Mouse (Mus musculus): ENCODE measurements around the gene Gsto2.

Gene Gsto2

DNA sequence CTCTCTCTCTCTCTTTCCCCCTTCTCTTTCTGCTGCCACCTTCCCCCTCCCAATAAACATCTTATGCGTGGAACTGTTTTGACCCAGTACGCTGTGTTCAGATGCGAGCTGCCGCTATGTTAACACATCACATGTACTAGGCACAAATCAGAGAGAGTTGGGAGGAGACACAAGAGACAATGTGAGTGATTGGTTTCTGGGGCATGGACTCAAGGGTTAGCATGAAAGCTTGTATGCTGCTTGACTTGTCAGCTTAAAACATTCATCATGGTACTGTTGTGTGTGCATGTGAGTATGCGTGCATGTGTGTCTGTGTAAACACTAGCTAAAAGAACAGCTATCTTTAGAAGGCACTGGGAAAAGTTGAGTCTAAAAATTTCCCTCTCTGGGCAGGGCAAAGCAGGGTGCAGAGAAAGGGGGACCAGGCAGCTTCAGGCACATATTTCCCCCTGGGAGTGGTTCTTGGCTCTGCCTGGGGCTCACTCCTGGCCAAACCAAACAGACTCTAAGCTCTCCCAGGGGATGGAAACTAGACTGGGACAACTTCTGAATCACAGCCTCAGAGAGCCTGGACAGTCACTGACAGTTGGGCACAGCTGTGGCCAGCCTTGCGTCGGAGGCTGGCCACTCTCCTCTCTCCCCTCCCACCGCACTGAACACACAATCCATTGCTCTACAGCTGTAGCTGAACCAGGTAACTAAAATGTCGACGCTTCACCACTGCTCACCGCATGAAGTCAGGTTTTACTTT is 26.4 kb downstream of the Gsto2 start:
- DNase-seq (ENCODE audit: low spot score in 2 of 2), result no peak

DNA sequence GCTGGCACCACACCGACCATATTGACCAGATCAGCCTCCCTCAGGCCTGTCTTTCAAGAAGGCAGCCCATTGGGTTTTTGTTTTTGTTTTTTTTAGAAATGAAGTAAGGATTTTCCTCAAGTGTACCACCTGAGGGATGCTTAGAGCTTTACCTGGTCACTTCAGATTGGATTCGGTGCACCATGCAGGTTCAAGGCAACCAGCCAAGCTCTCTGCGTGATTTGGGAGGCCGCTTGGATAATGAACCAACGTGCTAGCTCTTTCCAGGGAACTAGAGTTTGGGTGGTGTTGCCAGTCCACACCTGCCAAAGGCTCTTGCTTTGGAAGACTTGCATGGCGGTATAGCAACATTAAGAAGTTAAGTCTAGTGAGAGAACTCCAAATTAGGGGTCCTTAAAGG is 27.8 kb downstream of the Gsto2 start:
- DNase-seq (ENCODE audit: low spot score in 2 of 2), result no peak

DNA sequence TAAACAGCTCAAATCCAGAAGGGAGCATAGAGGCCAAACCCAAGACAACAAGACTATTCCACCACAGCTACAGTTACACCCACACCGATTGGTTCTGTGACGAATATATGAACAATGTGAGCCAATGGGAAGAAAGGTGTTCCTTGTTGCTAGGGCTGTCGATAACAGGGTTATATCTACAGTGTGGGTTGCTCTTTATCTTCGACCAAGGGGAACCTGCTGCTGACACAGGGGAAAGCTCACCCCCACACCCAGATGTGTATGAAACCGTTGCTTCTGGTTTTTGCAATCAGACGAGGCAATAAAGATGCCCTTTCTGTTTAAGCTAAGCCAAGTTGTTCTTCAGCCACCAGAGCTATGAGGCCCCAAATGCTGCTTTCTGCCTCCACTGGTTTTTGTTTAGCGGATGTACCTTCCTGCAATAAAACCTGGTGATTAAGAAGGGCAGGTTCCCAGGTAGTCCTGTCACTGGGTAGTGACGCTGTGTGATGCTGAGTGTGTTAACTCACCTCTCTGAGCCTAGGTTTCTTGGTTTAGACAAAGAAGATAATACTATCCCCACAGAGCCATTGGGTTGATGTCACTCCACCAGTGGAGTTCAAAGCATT is 33.2 kb downstream of the Gsto2 start:
- no peak for DNase-seq (ENCODE audit: low spot score in 2 of 2)

- no peak for DNase-seq (ENCODE audit: low spot score in 2 of 2)
These were observed 34.7 kb downstream of the Gsto2 start for GRCm38 (mm10) chr19:47900012-47900411.

GRCm38 (mm10) chr19:47900558-47900957 is 35.2 kb downstream of the Gsto2 start:
- no peak for DNase-seq (ENCODE audit: low spot score in 2 of 2)

DNA sequence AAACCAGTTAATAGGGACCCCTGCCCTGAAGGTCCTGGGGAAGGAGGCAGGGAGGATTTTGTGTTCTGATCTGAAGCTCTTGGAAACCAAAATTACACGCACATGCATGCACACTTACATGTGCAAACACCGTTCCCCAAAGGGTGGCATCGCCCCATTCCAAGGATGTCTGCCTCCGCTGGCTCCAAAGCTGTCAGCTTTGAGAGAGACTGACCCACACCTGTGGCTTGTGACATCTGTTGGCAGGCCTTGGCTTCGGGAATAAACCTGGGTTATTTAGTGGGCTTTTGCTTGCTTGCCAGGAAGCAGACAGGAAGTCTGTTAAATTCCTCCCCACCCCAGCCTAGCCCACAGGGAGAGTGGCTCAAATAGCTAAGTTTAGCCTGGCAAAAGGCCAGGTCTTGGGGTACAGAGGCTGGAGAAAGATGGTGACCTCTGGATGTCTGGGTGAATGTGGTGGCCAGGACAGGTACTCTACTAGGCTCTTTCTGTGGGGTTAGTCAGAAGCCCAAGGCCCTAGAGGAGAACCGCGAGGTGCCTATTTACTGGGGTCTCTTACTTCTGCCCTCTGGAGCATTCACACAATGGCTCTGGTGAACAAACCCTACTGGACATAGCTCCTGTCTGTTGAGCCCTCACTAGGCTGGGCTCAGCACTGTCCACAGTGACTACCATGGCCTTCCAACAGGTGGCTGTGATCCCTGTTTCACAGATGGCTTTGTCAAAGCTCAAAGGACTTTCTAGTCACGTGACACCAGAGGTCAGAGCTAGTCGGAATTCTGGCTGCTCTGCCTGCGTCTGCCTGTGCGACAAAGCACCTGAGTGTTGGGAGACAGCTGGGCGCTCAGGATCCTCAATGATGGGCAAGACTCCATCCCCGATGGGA is 37.2 kb downstream of the Gsto2 start:
- DNase-seq (ENCODE audit: low spot score in 2 of 2), result no peak

GRCm38 (mm10) chr19:47903679-47904078 is 38.3 kb downstream of the Gsto2 start:
- no peak for DNase-seq (ENCODE audit: low spot score in 2 of 2)

- no peak for DNase-seq (ENCODE audit: low spot score in 2 of 2)
These were observed 39.7 kb downstream of the Gsto2 start for GRCm38 (mm10) chr19:47905081-47905480.

DNA sequence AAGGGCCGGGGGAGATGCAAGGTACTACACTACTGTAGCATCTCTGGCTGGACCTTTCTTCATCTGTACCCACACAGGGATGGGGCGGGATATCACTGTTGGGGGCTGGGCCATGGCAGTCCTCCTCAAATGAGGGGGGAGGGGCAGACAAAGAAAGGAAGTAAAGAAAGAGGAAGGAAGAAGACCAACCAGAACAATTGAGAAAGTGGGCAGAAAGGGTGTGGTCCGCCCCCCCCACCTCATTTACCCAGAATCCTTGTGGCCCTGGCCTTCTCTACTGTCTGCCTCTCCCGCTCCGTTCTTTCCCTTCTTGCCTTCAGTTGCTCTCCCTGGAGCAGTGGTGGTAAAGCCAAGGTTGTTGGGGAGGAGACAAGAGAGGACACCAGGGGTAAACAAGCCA is 40.3 kb downstream of the Gsto2 start:
- DNase-seq (ENCODE audit: low spot score in 2 of 2), result no peak

DNA sequence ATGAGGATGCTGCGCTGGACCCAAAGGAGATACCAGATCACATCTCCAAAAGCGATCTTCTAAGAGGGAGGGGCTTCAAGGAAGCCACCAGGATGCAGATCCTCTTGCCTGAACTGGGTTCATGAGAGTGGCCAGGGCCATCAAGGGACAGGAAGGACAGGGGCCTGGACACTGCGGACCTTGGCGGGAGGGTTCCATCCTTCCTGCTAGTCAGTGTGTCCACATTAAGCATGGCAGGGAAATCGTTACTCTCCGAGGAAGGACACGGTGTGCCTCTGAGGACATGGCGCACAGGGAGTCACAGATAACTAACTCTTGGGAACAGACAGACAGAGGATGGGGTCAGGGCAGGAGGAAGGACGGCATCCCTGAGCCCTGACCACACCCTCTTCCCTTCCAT is 42.3 kb downstream of the Gsto2 start:
- DNase-seq (ENCODE audit: low spot score in 2 of 2), result no peak

DNA sequence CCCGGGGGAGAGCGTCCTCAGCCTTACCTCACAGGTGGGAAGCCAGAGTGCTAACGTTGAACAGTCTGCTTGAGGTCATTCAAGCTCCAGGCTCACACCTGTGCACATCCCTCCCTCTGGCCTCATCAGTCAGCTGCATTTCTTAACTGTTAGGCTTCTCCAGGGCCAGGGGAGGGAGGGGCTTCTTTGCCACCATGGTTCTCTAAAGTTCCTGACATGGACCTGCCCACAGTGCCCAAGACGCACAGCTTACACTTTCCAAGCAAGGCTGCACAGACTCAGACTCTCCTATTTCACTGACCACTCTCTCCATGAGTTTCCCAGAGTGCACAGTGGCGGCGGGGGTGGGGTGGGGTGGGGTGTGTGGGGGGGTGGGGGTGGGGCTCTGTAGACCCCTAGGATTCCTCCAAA is 43.6 kb downstream of the Gsto2 start:
- no peak for DNase-seq (ENCODE audit: low spot score in 2 of 2)

GRCm38 (mm10) chr19:47909387-47910116 is 44.2 kb downstream of the Gsto2 start:
- DNase-seq (ENCODE audit: low spot score in 2 of 2), result no peak

- DNase-seq (ENCODE audit: low spot score in 2 of 2), result no peak
These were observed 44.8 kb downstream of the Gsto2 start for GRCm38 (mm10) chr19:47910117-47910618.

DNA sequence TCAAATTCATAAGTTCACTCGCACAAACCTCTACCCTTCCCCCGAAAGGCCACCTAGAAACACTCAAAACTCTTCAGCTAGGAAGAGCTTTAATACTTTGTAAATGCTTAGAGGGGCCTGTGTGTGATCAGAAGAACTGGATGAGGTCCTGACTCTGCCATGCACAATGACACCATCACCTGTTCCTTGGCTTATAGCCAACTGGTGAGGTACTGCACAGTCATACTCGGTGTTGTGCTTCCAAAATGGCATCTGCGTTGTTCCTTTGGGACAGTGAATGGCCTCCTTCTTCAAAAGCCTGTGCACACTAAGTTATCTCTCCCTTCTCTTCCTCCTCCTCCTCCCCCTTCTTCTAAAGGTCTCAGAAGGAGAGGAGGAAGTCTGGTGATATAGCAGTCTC is 45.4 kb downstream of the Gsto2 start:
- no peak for DNase-seq (ENCODE audit: low spot score in 2 of 2)

DNA sequence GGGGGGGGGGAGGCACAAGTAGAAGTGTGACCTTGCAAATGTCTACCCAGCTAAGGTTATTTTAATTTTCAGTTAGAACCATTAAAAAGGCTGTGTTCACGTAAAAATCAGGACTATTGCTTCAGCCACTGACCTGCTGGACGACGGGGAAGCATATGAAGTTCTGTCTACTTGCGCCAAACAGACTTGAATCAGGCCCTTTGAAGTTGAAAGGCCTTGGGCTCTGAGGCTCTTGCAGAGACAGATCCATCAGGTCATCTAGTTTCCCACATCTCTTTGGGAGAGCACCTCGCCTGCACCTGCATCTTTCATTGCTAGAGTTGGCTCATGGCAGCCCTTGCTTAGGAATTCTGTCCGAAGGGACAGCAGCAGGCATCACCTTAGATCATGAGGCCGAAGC is 48.0 kb downstream of the Gsto2 start:
- DNase-seq (ENCODE audit: low spot score in 2 of 2), result no peak

GRCm38 (mm10) chr19:47914191-47914590 is 48.9 kb downstream of the Gsto2 start:
- DNase-seq (ENCODE audit: low spot score in 2 of 2), result no peak

- DNase-seq (ENCODE audit: low spot score in 2 of 2), result no peak
These were observed 49.9 kb downstream of the Gsto2 start for GRCm38 (mm10) chr19:47915251-47915650.

DNA sequence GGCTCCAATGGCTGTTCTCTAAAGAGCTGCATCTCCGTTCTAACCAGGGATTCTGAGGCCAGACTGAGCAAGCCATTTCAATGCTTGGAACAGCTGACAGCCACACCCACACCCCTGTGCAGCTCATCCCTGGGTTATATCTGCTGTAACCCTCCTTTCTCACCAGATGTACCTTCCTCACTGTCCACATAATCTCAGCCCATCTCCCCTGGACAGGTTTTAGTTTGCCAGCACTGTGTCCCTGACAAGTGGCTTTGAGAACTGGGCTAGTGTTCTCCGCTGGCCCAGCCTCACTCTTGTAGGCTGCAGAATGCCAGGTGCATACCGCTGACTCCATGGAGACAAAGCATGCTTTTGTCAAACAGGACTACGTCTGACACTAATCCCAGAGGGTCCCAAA is 52.1 kb downstream of the Gsto2 start:
- no peak for DNase-seq (ENCODE audit: low spot score in 2 of 2)

GRCm38 (mm10) chr19:47918016-47918415 is 52.7 kb downstream of the Gsto2 start:
- no peak for DNase-seq (ENCODE audit: low spot score in 2 of 2)

- DNase-seq (ENCODE audit: low spot score in 2 of 2), result no peak
These were observed 53.2 kb downstream of the Gsto2 start for GRCm38 (mm10) chr19:47918455-47919101.
